Mouse (Mus musculus) neutrophil, adult 65 days (primary cell): ENCODE measurements around the gene Ccdc38. TPM values are rescaled to one million over a fixed set of nuclear protein-coding genes. Genes with fewer than 3 reads are reported as not detected.

Source experiments
- total RNA-seq: library from RNA; stranded (reverse); gene quantifications from 2 replicates; pipeline ENCODE4 v1.2.4, GENCODE M21; 2023

Ccdc38 gene
- not detected in 2 replicates for total RNA-seq

DNA sequence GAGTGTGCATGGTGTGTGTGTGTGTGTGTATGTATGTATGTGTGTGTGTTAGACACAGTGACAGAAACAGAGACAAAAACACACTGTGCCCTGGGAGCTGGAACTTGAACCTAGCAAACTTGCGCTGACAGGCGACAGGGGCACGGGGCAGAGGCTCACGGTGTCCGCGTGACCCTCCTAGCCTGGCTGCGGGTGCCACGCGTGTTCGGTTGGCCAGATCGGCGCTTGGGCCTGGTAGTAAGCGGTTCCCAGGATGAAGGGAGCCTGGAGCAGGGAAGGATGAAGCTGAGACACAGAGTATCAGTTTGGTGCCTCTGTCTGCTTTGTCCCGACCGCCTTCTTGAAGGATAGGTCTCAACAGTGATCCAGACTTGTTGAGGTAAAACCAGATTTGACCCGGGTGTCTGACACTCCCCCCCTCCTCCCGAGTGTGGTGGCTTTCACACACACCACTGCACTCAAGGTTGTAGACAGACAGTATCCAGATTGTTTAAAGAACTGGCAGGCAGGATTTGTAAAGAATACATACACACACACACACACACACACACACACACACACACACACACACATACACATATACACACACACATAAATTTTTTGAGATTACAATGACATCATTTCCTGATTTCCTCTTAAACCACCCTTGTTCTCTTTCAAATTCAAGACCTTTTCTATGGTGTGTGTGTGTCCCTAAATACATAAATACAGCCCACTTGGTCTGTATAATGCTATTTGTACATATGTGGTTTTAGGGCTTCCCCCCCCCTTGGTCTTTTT is at the start of gene Ccdc38:
Gene Ccdc38, plus strand, starts transcription at position 202 of the 780 bp plus-strand sequence.

DNA sequence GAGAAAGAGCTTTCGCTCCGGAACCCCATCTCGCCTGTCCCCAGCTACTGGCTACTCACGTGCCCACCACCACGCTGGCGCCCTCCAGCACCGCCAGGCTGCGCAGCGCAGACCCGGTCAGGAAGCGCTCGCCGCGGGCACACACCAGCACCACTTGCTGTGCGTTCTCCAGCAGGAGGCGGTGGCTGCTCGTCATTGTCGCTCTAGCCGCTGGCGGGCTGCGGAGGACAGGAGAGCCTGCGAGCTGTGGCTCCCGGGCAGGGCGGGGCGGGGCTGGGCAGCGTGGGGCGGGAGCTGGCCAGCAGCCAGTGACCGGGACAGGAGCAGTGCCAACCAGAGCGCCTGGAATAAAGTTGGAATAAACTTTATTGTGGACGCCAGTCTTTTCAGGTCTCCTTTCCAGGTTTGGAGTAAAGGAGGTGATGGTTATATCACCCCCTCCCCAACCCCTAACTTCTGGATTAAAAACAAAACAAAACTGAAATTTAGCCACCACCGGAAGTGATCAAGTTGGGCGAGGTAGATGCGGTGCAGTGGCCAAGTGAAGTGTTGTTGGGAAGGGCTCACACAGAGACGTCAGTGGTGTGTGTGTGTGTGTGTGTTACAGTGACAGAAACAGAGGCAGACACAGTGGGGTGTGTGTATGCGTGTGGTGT is 529 bp upstream of the Ccdc38 start, which contains the start of gene Amdhd1:
Gene Amdhd1, minus strand, starts transcription at position 259 of the 656 bp plus-strand sequence.

GRCm38 (mm10) chr10:93589281-93589848 is 48.9 kb downstream of the Ccdc38 start, which contains the start of gene Snrpf:
Gene Snrpf, minus strand, starts transcription at chr10:93589706.

Other genes starting within 250 kb of the Ccdc38 start
- gene Elk3, start 229.5 kb upstream of the Ccdc38 start, total RNA-seq: 13.4 and 19.1 TPM in 2 replicates
- 451 and 487 TPM in 2 replicates for gene Lta4h, start 87.2 kb upstream of the Ccdc38 start, total RNA-seq
- 4.8 and 7.7 TPM in 2 replicates for gene Hal, start 51.9 kb upstream of the Ccdc38 start, total RNA-seq
- not detected in 2 replicates for gene Amdhd1, start 599 bp upstream of the Ccdc38 start, total RNA-seq
- gene Snrpf, start 49.1 kb downstream of the Ccdc38 start, total RNA-seq: 8.2 and 8.6 TPM in 2 replicates
- gene Ntn4, start 100.0 kb downstream of the Ccdc38 start, total RNA-seq: not detected in 2 replicates